15 mouse cellular contexts compared by ENCODE assay signal in the genomic region with DNA sequence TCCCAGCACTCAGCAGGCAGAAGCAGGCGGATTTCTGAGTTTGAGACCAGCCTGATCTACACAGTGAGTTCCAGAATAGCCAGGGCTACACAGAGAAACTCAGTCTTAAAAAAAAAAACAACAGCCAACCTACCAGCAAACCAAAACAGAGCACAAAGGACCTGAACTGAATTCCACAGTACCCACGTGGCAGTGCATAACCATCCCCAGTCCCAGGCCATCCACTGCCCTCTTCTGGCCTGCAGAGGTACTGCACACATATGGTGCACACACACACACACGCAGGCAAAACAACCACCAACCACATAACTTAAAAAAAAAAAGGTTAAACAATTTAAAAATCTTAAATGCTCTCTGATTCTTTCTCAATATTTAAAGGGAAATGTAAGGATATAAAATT. TPM values are rescaled to one million over a fixed set of nuclear protein-coding genes. Genes with fewer than 3 reads are reported as not detected.
DNase-seq lines count a peak whose midpoint lies in the region; ATAC-seq and TF ChIP-seq lines count a peak whose summit lies in the region.
"Had no signal": no experiment of that assay in that cellular context is flagged by ENCODE, and none has a peak within 500 bp of the region (broad histone marks: within the 10 kb centered on the region; RNA-seq: fewer than 3 reads in every experiment).

No protein-coding gene starts in this region.

- 84% methylated on average over 3 of the region's 3 CpGs for WGBS in hindbrain, postnatal 0 days
- WGBS in hindbrain, embryonic 12.5 days = 78% methylated on average over 3 of the region's 3 CpGs
- 79% methylated on average over 3 of the region's 3 CpGs for WGBS in lung, postnatal 0 days

- H3K4me2 ChIP-seq in hindbrain, postnatal 0 days (ENCODE audit: low read depth, low read length) = no peak overlapping the region
- no peak overlapping the region for H3K4me2 ChIP-seq in hindbrain, embryonic 12.5 days (replicated peaks)
- no peak overlapping the region for H3K4me2 ChIP-seq in lung, postnatal 0 days (replicated peaks; ENCODE audit: low read depth, low read length)
- H3K4me2 ChIP-seq: intestine, embryonic 15.5 days had no signal

- no peak overlapping the region for H3K27ac ChIP-seq in hindbrain, postnatal 0 days
- no peak overlapping the region for H3K27ac ChIP-seq in hindbrain, embryonic 12.5 days
- no peak overlapping the region for H3K27ac ChIP-seq in lung, postnatal 0 days (ENCODE audit: low read length)
- H3K27ac ChIP-seq: heart, embryonic 10.5 days; intestine, embryonic 15.5 days; macrophage had no signal

- H3K4me3 ChIP-seq in hindbrain, postnatal 0 days (ENCODE audit: low read length) = no peak overlapping the region
- H3K4me3 ChIP-seq in hindbrain, embryonic 12.5 days = no peak overlapping the region
- H3K4me3 ChIP-seq in lung, postnatal 0 days (ENCODE audit: low read depth, low read length) = no peak overlapping the region
- H3K4me3 ChIP-seq: heart, embryonic 10.5 days; intestine, embryonic 15.5 days had no signal

- H3K9ac ChIP-seq in hindbrain, postnatal 0 days (replicated peaks; ENCODE audit: low read length) = no peak overlapping the region
- H3K9ac ChIP-seq in hindbrain, embryonic 12.5 days = no peak overlapping the region
- no peak overlapping the region for H3K9ac ChIP-seq in lung, postnatal 0 days (replicated peaks; ENCODE audit: low read depth)
- H3K9ac ChIP-seq: intestine, embryonic 15.5 days had no signal

- no peak for DNase-seq in hindbrain, postnatal 0 days (ENCODE audit: low spot score)
- DNase-seq in lung, postnatal 0 days (ENCODE audit: low spot score) = no peak
- DNase-seq in lung, postnatal 4 days = no peak
- peak; percentile 31 for DNase-seq in NIH3T3 (ENCODE audit: low read depth)
- DNase-seq in splenic B cell, adult 2 months (ENCODE audit: low read depth, low spot score) = peak; percentile 47
- DNase-seq in right cerebral cortex, postnatal 4 days = no peak
- DNase-seq in right cerebral cortex, adult 2 months (ENCODE audit: low spot score in 2 of 2) = no peak
- DNase-seq: cerebellum, adult 18-20 months; gastrocnemius, postnatal 14 days; midbrain, embryonic 14.5 days had no signal

- H3K36me3 ChIP-seq in hindbrain, postnatal 0 days (ENCODE audit: insufficient read depth, low read length) = no peaks in the 10 kb centered on the region
- no peaks in the 10 kb centered on the region for H3K36me3 ChIP-seq in hindbrain, embryonic 12.5 days
- H3K36me3 ChIP-seq in lung, postnatal 0 days (ENCODE audit: insufficient read depth, low read length) = no peaks in the 10 kb centered on the region
- no peaks in the 10 kb centered on the region for H3K36me3 ChIP-seq in splenic B cell, adult 2 months (ENCODE audit: control insufficient read depth, insufficient read depth, low read length, poor library complexity, severe bottlenecking)
- H3K36me3 ChIP-seq: heart, embryonic 10.5 days; intestine, embryonic 15.5 days had no signal

- no peaks in the 10 kb centered on the region for H3K27me3 ChIP-seq in hindbrain, postnatal 0 days (ENCODE audit: insufficient read depth, low read length)
- H3K27me3 ChIP-seq in hindbrain, embryonic 12.5 days = no peaks in the 10 kb centered on the region
- H3K27me3 ChIP-seq in lung, postnatal 0 days (replicated peaks; ENCODE audit: insufficient read depth, low read length) = no peaks in the 10 kb centered on the region
- no peaks in the 10 kb centered on the region for H3K27me3 ChIP-seq in splenic B cell, adult 2 months (ENCODE audit: control insufficient read depth, insufficient read depth, low read length, poor library complexity, severe bottlenecking)
- H3K27me3 ChIP-seq: intestine, embryonic 15.5 days had no signal

- peak; percentile 39; the same call in 1 of the 2 replicates for TF ChIP-seq CTCF in hindbrain, postnatal 0 days (IDR thresholded peaks at IDR 0.05; ENCODE audit: low read depth)
- TF ChIP-seq CTCF in lung, postnatal 0 days (IDR thresholded peaks at IDR 0.05) = peak; percentile 40

- no peaks in the 10 kb centered on the region for H3K4me1 ChIP-seq in hindbrain, postnatal 0 days (ENCODE audit: insufficient read depth, low read length)
- H3K4me1 ChIP-seq in hindbrain, embryonic 12.5 days = peaks cover 5% of the 10 kb centered on the region
- no peaks in the 10 kb centered on the region for H3K4me1 ChIP-seq in lung, postnatal 0 days (ENCODE audit: insufficient read depth, low read depth, low read length)
- H3K4me1 ChIP-seq: heart, embryonic 10.5 days; intestine, embryonic 15.5 days had no signal

- no peaks in the 10 kb centered on the region for H3K9me3 ChIP-seq in hindbrain, postnatal 0 days (ENCODE audit: low read length)
- no peaks in the 10 kb centered on the region for H3K9me3 ChIP-seq in hindbrain, embryonic 12.5 days (replicated peaks)
- H3K9me3 ChIP-seq in lung, postnatal 0 days (ENCODE audit: low read length) = no peaks in the 10 kb centered on the region
- H3K9me3 ChIP-seq: heart, embryonic 10.5 days; intestine, embryonic 15.5 days had no signal

- no peak for ATAC-seq in hindbrain, postnatal 0 days
- no peak for ATAC-seq in hindbrain, embryonic 12.5 days (ENCODE audit: low FRiP score)
- ATAC-seq in lung, postnatal 0 days = no peak
- ATAC-seq: forebrain, embryonic 14.5 days; intestine, embryonic 15.5 days had no signal

- TF ChIP-seq EP300 in lung, postnatal 0 days (IDR thresholded peaks at IDR 0.05) = no peak

RNA-seq across cellular contexts. Expression of gene Fam43a, which starts 42.7 kb away (rescaled TPM):
- total RNA-seq in hindbrain, postnatal 0 days (2014; rRNA removed) = 28.8 and 33.1 TPM in 2 replicates
- polyA plus RNA-seq in hindbrain, postnatal 0 days (2015; fragmentation: Nextera tagmentation; extraction: Ambion mirVana) = 14.4 and 14.8 TPM in 2 replicates
- 17.5 and 17.6 TPM in 2 replicates for polyA plus RNA-seq in hindbrain, embryonic 12.5 days (2016; fragmentation: Nextera tagmentation; extraction: Ambion mirVana)
- 19.5 and 20.9 TPM in 2 replicates for polyA plus RNA-seq in lung, postnatal 0 days (2015; fragmentation: Nextera tagmentation; extraction: Ambion mirVana)

RNA-seq across cellular contexts. Expression of gene Lsg1, which starts 54.8 kb away (rescaled TPM):
- total RNA-seq in hindbrain, postnatal 0 days (2014; rRNA removed) = 9.9 and 16.7 TPM in 2 replicates
- polyA plus RNA-seq in hindbrain, postnatal 0 days (2015; fragmentation: Nextera tagmentation; extraction: Ambion mirVana) = 42.1 and 45.4 TPM in 2 replicates
- polyA plus RNA-seq in hindbrain, embryonic 12.5 days (2016; fragmentation: Nextera tagmentation; extraction: Ambion mirVana) = 69.4 and 75.7 TPM in 2 replicates
- 28.2 and 30.3 TPM in 2 replicates for polyA plus RNA-seq in lung, postnatal 0 days (2015; fragmentation: Nextera tagmentation; extraction: Ambion mirVana)

Comparison
In these comparisons a context has a peak if more than half of its experiments do, and no peak if none do; other contexts are left out.
1. DNase-seq: peak in NIH3T3 (single experiment) and splenic B cell, adult 2 months (single experiment); none in hindbrain, postnatal 0 days (single experiment), lung, postnatal 0 days (single experiment), lung, postnatal 4 days (0 of 2), right cerebral cortex, postnatal 4 days (single experiment) and right cerebral cortex, adult 2 months (0 of 2).